In the genomic region with DNA sequence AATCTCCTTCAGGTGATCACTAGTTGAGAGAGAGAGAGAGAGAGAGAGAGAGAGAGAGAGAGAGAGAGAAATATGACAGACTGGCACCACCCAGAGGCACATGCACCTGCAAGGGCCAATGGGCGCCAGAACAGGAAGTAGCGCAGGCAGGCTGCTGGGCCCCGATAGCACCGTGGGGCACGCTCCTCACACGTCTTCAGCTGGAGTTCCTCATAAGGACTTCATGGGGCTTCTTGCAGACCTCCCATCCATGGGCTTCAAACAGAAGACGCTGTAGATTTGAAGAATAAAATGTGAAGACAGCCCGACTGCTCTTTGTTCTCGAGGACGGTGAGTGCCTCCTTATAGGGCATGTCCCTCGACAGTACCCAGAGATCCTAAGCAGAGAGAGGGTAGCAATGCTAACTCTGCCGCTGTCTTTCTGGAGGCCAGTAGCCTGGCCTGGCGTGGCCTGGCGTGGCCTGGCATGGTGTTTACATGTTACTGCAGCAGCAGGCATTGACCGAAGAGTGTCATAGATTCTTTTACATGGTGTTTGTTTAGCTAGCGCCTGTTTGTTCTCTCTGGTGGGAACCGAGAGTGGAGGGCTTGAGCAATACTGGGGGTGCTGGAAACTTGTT, we compare ENCODE assay signal across 9 mouse cellular contexts. TPM values are rescaled to one million over a fixed set of nuclear protein-coding genes. Genes with fewer than 3 reads are reported as not detected.
DNase-seq lines count a peak whose midpoint lies in the region; ATAC-seq lines count a peak whose summit lies in the region.
"Had no signal": no experiment of that assay in that cellular context is flagged by ENCODE, and none has a peak within 500 bp of the region (broad histone marks: within the 10 kb centered on the region; RNA-seq: fewer than 3 reads in every experiment).

No protein-coding gene starts in this region.

- H3K4me1 ChIP-seq in hindbrain, embryonic 16.5 days (ENCODE audit: control insufficient read depth, insufficient read depth, low read depth, low read length) = peaks cover 8% of the 10 kb centered on the region

- no peaks in the 10 kb centered on the region for H3K36me3 ChIP-seq in hindbrain, embryonic 16.5 days (ENCODE audit: control insufficient read depth, insufficient read depth, low read length)

- no peak overlapping the region for H3K4me2 ChIP-seq in hindbrain, embryonic 16.5 days (ENCODE audit: low read length)

- H3K27ac ChIP-seq in hindbrain, embryonic 16.5 days (ENCODE audit: low read depth, low read length) = no peak overlapping the region

- peak; percentile 96 for DNase-seq in heart, adult 11 months
- no peak for DNase-seq in heart, postnatal 36 days
- peak; percentile 27 to 31 for DNase-seq in heart, postnatal 10 days
- peak; percentile 74 for DNase-seq in lung, postnatal 25 days (ENCODE audit: low spot score)
- DNase-seq in thymus, postnatal 0 days (ENCODE audit: low spot score) = peak; percentile 89
- no peak for DNase-seq in kidney, adult 18-20 months
- no peak for DNase-seq in yolk sac, embryonic 10.5 days (ENCODE audit: low spot score)

- H3K9ac ChIP-seq in hindbrain, embryonic 16.5 days (ENCODE audit: low read depth, low read length) = no peak overlapping the region

- WGBS in hindbrain, embryonic 16.5 days = 84% methylated on average over 17 of the region's 17 CpGs

- no peaks in the 10 kb centered on the region for H3K27me3 ChIP-seq in hindbrain, embryonic 16.5 days (replicated peaks; ENCODE audit: control insufficient read depth, insufficient read depth, low read length)

- H3K4me3 ChIP-seq in hindbrain, embryonic 16.5 days (ENCODE audit: low read length) = no peak overlapping the region
- H3K4me3 ChIP-seq: myocyte had no signal

- no peak for ATAC-seq in hindbrain, embryonic 16.5 days

- intact Hi-C loops in heart, postnatal 36 days (cut with DNase I) = loop anchor here (2.0 kb wide), 1 partner anchor 13 kb away; the partner anchor contains the start of gene Taok3
- intact Hi-C loops in heart, postnatal 10 days (cut with DNase I) = no loop called here

- H3K9me3 ChIP-seq in hindbrain, embryonic 16.5 days (ENCODE audit: control insufficient read depth, low read length) = no peaks in the 10 kb centered on the region

RNA-seq across cellular contexts. Expression of gene Taok3, which starts 13.6 kb away (rescaled TPM):
- 1 to 10 TPM; 7.7 to 8.2 TPM for total RNA-seq in heart, postnatal 36 days (2021)
- total RNA-seq in heart, postnatal 10 days (2021) = 1 to 10 TPM; 9.4 to 10.0 TPM
- polyA plus RNA-seq in thymus, postnatal 0 days (2015; fragmentation: Nextera tagmentation; extraction: Ambion mirVana) = 68.1 and 71.1 TPM in 2 replicates
- polyA plus RNA-seq in hindbrain, embryonic 16.5 days (2015; fragmentation: Nextera tagmentation; extraction: Ambion mirVana) = 61.7 and 63.3 TPM in 2 replicates

RNA-seq across cellular contexts. Expression of gene Suds3, which starts 17.6 kb away (rescaled TPM):
- total RNA-seq in heart, postnatal 36 days (2021) = 10 to 100 TPM; 89.7 to 97.2 TPM
- 10 to 100 TPM; 63.7 to 88.5 TPM for total RNA-seq in heart, postnatal 10 days (2021)
- polyA plus RNA-seq in thymus, postnatal 0 days (2015; fragmentation: Nextera tagmentation; extraction: Ambion mirVana) = 66.0 and 69.1 TPM in 2 replicates
- 70.0 and 76.7 TPM in 2 replicates for polyA plus RNA-seq in hindbrain, embryonic 16.5 days (2015; fragmentation: Nextera tagmentation; extraction: Ambion mirVana)

Comparison
In these comparisons a context has a peak if more than half of its experiments do, and no peak if none do; other contexts are left out.
1. DNase-seq: peak in heart, adult 11 months (single experiment), heart, postnatal 10 days (2 of 2), lung, postnatal 25 days (single experiment) and thymus, postnatal 0 days (single experiment); none in heart, postnatal 36 days (0 of 2), kidney, adult 18-20 months (single experiment) and yolk sac, embryonic 10.5 days (single experiment).